Mouse (Mus musculus): Measurements from ENCODE around the gene H2-T23.
"Not testable (repeated sequence)": the region's sequence is repeated elsewhere in the genome, so short reads cannot be mapped to it uniquely, and the experiment has no call there.

H2-T23 gene

GRCm38 (mm10) chr17:36032351-36032875, at the start of gene H2-T23:
TSS of gene H2-T23 (minus strand) at chr17:36032855.
- DNase-seq (ENCODE audit: low spot score) = peak; percentile 53

DNA sequence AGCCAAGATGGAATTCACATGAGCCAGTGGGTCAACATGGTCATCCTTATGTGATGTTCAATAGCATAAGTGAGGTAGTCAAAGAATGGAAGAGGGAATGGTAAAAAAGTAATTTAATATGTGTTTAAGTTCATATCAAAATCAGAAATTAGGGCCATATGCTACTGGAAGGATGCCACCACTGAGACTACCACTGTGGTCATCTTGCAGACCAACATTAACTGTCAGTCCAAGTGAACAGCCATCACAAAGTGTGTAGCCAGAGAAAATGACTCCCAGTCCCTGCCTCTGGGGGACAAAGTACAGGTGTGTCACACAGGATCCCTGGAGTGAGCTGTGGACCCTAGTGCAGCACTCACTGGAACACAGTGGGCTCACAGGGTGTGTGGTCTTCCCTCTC, 49.2 kb upstream of the H2-T23 start:
- not testable (repeated sequence) for DNase-seq (ENCODE audit: low spot score)

- peak; percentile 74 for DNase-seq (ENCODE audit: low spot score)
Observed at GRCm38 (mm10) chr17:36060829-36061228, 28.2 kb upstream of the H2-T23 start.

- not testable (repeated sequence) for DNase-seq (ENCODE audit: low spot score)
Observed at GRCm38 (mm10) chr17:36058362-36058761, 25.7 kb upstream of the H2-T23 start, which contains the start of gene Gm11127. TSS of gene Gm11127 (minus strand) at chr17:36058371.

DNA sequence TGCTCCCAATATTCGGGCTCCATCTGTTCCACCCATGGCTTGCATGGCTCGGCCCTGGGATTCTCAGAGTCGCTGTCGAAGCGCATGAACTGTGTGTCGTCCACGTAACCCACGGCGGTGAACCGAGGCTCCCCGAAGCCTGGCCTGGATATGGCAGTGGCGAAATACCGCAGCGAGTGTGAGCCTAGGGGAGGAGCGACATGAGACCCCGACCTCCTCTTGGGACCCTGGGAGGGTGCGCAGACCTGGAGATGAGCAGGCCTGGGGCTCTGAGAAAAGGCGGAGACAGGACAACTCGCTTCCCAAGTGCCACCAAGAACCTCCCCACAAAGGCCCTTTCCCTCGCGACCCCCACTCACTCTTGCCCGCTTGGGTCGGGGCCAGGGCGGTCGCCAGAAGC, 25.3 kb upstream of the H2-T23 start:
- DNase-seq (ENCODE audit: low spot score) = not testable (repeated sequence)

GRCm38 (mm10) chr17:36043286-36043685, 10.6 kb upstream of the H2-T23 start:
- DNase-seq (ENCODE audit: low spot score) = no peak

GRCm38 (mm10) chr17:36042610-36043169, 10.0 kb upstream of the H2-T23 start, which contains the start of the genes H2-T22 and Gm6034:
TSS of gene H2-T22 (minus strand) at chr17:36042747.
TSS of gene Gm6034 (plus strand) at chr17:36042961.
- DNase-seq (ENCODE audit: low spot score) = peak; percentile 94

GRCm38 (mm10) chr17:36042055-36042454, 9.4 kb upstream of the H2-T23 start:
- DNase-seq (ENCODE audit: low spot score) = not testable (repeated sequence)

DNA sequence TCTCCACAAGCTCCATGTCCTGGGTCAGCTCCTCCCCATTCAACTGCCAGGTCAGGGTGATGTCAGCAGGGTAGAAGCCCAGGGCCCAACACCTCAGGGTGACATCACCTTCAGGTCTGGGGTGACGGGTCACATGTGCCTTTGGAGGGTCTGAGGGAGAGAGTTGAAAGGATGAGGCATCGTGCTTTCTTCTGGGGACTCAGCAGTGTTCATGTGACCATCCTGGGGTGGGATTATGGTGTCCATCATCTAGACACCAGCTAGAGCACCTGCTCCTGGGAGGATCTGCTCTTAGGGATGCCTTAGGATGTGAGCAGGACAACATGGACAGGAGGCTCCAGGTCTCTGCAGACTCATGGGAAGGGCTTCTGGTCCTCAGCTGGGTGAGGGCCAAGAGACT, 7.9 kb upstream of the H2-T23 start:
- not testable (repeated sequence) for DNase-seq (ENCODE audit: low spot score)

GRCm38 (mm10) chr17:36036126-36036525, 3.5 kb upstream of the H2-T23 start:
- DNase-seq (ENCODE audit: low spot score) = not testable (repeated sequence)

DNA sequence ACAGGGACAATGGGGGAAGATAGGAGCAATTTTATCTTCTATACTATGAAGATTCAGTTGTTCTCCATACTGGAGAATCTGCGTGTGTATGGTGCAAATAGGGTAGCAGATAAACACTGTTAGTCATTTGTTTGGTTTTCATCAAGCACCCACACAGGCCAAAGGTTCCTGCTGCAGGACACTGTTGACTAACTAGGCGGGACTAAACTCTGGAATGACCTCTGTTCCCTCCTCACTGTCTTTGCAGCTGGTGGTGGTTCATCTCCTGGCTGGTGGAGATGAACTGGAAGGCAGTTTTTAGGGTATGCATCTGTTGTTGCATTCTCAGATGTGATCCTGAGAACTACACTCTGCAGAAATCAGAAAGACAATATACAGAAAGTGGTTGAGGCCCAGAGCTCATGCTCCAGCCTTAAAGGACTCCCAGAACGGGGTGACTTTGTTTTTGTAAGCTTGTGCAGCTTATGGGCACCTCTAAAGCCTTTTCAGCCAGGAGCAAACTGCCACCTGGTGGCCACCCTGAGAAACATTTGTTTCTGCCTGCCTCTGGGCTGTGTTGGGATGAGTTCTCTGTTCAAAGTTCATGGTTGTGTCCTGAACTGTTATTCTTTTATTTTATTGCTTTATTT, 2.5 kb upstream of the H2-T23 start:
- not testable (repeated sequence) for DNase-seq (ENCODE audit: low spot score)

DNA sequence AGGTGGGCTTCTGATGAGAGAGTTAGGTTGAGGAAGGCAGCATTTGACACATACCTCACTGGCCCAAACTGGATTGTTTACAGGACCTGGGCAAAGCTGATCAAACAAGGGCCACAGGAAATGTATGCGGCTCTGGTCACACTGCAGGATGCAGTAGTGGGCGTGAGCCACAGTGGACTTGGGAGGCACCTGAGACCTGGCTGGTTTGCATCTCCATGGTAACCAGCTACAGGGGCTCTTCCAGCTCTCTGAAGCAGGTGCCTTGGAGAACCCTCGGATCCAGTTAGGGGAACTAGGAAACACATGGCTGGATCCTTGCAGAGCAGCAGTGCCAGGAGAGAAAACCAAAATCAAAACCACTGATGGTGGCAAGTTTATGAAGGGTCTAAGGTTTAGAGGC, 1.9 kb upstream of the H2-T23 start:
- not testable (repeated sequence) for DNase-seq (ENCODE audit: low spot score)

- DNase-seq (ENCODE audit: low spot score) = not testable (repeated sequence)
Observed at GRCm38 (mm10) chr17:36031583-36032331, 898 bp downstream of the H2-T23 start.

GRCm38 (mm10) chr17:36030703-36031582, 1.7 kb downstream of the H2-T23 start:
- DNase-seq (ENCODE audit: low spot score) = not testable (repeated sequence)

- not testable (repeated sequence) for DNase-seq (ENCODE audit: low spot score)
Observed at GRCm38 (mm10) chr17:36030046-36030702, 2.5 kb downstream of the H2-T23 start.

GRCm38 (mm10) chr17:36028879-36029619, 3.6 kb downstream of the H2-T23 start:
- no peak for DNase-seq (ENCODE audit: low spot score)

DNA sequence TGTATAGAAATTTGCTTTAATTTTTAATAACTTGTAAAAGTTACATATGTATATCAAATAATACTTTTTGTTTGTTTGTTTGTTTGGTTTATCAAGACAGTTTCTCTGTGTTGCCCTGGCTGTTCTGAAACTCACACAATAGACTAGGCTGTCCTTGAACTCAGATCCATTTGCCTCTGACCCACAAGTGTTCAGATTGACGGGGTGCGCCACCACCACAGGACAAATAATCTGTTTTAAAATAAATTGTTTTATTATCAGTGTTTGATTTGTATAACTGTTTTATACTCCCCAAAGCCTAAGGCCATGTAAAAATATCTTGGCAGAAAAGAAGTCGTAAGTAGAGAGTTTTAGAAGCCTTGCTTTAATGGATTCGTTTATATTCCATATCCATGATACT, 5.0 kb downstream of the H2-T23 start:
- DNase-seq (ENCODE audit: low spot score) = no peak

- DNase-seq (ENCODE audit: low spot score) = no peak
Observed at GRCm38 (mm10) chr17:36025901-36026300, 6.8 kb downstream of the H2-T23 start.

DNA sequence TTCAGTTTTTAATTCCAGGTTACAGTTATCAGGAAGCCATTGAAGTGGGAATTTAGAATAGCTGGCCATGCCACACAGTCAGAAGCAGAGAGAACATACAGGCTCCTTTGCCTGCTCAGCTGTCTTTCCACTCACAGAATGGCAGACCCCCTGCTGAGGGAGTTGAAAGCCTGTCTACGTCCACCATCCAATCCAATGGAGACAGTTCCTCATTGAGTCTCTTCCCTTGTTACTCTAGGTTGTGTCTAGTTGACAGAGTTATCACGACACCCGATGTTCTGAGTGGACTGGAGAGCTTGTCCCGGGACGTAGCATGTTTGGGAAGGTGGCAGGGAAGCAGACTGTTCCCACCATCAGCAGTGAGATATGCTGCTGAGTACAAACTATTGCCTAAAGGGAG, 7.5 kb downstream of the H2-T23 start:
- no peak for DNase-seq (ENCODE audit: low spot score)
